Mouse (Mus musculus): ENCODE results near the gene Fbxl15. TPM values are rescaled to one million over a fixed set of nuclear protein-coding genes. Genes with fewer than 3 reads are reported as not detected.

The Fbxl15 gene
- polyA plus RNA-seq, 1 experiment from 2014 or later = 28.2 TPM

DNA sequence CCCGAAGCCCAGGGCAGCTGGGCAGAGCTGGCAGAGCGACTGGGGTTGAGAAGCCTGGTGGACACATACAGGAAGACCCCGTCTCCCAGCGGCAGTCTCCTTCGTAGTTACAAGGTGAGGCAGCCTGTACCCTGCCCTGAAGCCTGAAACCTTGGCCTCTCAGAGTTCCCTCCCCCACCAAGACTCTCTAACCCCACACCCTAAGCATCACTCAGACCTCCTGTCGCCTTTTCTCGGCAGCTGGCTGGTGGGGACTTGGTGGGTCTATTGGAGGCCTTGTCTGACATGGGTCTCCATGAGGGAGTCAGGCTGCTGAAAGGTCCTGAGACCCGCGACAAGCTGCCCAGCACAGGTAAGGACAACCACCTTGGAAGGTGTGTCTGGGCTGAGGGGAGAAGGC is 16.6 kb upstream of the Fbxl15 start:
- 89% methylated on average over 9 of the region's 9 CpGs for WGBS

DNA sequence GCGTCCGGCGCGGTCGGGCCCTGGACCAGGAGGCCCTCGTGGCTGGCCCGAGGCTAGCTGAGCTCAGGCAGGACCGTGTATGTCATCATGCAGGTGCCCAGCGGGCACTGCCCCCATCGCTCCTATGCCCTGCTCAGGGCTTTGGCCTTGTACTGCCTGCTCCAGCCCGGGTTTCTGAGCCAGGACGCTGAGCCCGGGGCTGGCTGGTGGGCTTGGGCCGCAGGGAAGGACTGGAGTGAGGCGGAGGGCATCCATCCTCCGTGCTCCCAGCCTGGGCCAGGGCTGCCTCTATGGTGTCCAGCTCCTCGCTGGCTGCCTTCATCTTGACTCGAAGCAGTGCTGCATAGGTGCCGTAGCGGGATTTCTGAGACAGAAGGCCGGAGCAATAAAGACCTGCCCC is 15.4 kb upstream of the Fbxl15 start:
- peaks cover 30% of the 10 kb centered on the region for H3K36me3 ChIP-seq
- H3K9me3 ChIP-seq = no peaks in the 10 kb centered on the region
- WGBS = 90% methylated on average over 21 of the region's 21 CpGs
- H3K4me1 ChIP-seq (replicated peaks) = peaks cover 41% of the 10 kb centered on the region
- no peak for DNase-seq (ENCODE audit: low spot score)
- H3K27me3 ChIP-seq (ENCODE audit: insufficient read depth, poor library complexity, severe bottlenecking) = peaks cover 97% of the 10 kb centered on the region
- no peak overlapping the region for H3K27ac ChIP-seq
- H3K4me3 ChIP-seq = no peak overlapping the region

More for the DNA sequence above, 16.6 kb upstream of the Fbxl15 start:
- peak; percentile 1 for DNase-seq (ENCODE audit: low spot score)
- no peak overlapping the region for H3K4me3 ChIP-seq
- H3K27me3 ChIP-seq (ENCODE audit: insufficient read depth, poor library complexity, severe bottlenecking) = peaks cover 97% of the 10 kb centered on the region
- peaks cover 33% of the 10 kb centered on the region for H3K4me1 ChIP-seq (replicated peaks)
- no peaks in the 10 kb centered on the region for H3K9me3 ChIP-seq
- peaks cover 30% of the 10 kb centered on the region for H3K36me3 ChIP-seq
- H3K27ac ChIP-seq = no peak overlapping the region

DNA sequence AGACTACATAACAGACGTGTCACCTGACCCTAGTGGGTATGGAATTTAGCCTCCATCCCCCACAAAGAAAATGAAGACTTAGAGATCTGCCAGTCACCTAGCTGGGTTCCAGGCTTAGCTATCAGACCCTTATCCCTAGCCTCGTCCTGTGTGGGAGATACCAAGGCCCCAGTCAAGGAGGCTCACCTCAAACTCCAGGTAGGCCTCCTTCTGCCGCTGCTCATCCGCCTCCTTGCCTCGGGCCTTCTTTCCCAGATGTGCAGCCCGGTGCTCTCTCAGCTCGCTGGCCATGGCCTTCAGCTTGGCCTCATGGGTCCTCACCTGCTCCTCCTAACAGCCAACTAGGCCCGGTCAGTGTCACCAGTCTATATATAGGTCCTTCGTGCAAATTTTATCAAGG is 14.9 kb upstream of the Fbxl15 start:
- Histone ChIP-seq H3K27ac (no peak overlapping the region), H3K27me3 (ENCODE audit: insufficient read depth, poor library complexity, severe bottlenecking) (peaks cover 97% of the 10 kb centered on the region), H3K4me3 (no peak overlapping the region), H3K4me1 (replicated peaks) (peaks cover 45% of the 10 kb centered on the region), H3K9me3 (no peaks in the 10 kb centered on the region), H3K36me3 (peaks cover 30% of the 10 kb centered on the region)
- DNase-seq (ENCODE audit: low spot score) = no peak
- 87% methylated on average over 9 of the region's 9 CpGs for WGBS

DNA sequence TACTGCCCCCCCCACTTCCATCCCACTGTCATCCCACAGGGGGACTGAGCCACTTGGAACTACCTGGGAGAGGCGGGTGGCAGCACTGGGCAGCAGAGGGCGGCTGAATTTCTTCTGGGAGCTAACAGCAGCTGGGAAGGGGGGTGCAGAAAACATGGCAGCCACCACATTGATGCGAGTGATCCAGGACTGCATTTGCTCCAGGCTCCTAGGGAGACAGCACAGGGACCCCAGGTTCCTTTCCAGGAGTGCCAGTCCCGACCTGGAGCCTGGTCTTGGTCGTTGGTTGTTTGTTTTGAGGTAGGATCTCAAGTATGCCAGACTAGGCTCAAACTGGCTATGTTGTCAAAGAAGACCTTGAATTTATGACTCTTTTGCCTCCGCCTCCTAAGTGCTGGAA is 14.4 kb upstream of the Fbxl15 start:
- H3K36me3 ChIP-seq = peaks cover 30% of the 10 kb centered on the region
- H3K4me3 ChIP-seq = no peak overlapping the region
- DNase-seq (ENCODE audit: low spot score) = no peak
- WGBS = 73% methylated on average over 6 of the region's 6 CpGs
- H3K4me1 ChIP-seq (replicated peaks) = peaks cover 44% of the 10 kb centered on the region
- no peak overlapping the region for H3K27ac ChIP-seq
- H3K9me3 ChIP-seq = no peaks in the 10 kb centered on the region
- H3K27me3 ChIP-seq (ENCODE audit: insufficient read depth, poor library complexity, severe bottlenecking) = peaks cover 97% of the 10 kb centered on the region

DNA sequence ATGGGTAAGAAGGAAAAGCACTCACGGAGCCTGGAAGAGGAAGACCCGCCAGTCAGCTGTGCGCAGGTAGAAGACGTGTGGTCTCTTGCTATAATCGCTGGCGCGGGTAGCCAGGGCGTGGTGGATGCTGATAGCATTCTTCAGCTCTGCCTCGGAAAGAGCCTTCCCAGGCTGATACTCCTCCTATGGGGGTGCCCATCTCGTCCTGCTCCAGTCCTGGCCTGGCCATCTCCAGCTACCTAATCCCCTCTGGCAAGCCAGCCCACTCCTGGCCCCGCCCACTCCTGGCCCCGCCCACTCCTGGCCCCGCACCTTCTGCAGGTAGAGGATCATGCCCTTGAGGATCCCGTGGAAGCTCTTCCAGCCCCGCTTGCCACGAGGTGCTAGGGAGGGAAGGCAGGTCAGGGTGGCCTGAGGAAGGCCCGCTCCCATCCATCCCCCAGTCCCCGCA is 13.8 kb upstream of the Fbxl15 start:
- WGBS = 13% methylated on average over 18 of the region's 18 CpGs
- Histone ChIP-seq H3K36me3 (peaks cover 30% of the 10 kb centered on the region), H3K9me3 (no peaks in the 10 kb centered on the region), H3K27me3 (ENCODE audit: insufficient read depth, poor library complexity, severe bottlenecking) (peaks cover 98% of the 10 kb centered on the region), H3K4me1 (replicated peaks) (peaks cover 44% of the 10 kb centered on the region), H3K27ac (no peak overlapping the region), H3K4me3 (no peak overlapping the region)
- DNase-seq (ENCODE audit: low spot score) = no peak

DNA sequence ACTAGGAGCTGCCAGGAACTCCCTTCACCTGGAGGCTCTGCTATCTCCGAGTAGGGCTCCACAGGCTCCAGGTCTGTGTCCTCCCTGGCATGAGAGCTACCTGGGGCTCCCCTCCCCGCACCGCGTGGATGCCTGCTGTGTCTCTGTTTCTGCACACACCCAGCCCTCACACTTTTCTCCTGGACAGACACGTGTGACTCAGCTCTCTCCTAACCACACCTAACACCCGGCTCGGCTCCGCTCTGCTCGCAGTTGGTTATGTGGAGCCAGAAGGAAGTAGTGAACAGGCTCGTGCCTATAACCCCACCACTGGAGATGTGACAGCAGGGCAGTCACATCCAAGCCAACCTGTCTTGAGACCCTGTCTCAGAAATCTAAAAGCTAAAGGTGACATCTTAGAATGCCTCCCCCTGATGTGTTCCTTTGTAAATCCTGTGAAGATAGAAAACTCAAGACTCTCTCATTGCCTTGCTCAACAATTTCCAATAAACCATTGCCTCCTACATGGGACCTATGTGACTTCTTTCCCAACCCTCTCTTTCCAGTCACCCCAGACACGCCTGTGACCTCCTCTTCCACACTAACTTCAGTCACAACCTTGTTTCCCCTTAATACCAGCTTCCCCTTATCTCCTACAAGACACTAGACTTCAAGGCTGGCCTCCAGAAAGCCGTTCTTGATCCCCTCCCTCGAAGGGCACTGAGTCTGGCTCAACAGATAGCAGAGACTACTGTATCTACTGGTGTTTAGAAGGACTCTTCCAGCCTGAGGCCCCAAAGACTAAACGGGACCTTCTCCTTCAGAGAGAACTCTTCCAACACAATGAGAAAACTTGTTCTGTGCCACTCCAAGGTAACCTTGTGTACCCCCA is 12.9 kb upstream of the Fbxl15 start:
- 46% methylated on average over 14 of the region's 14 CpGs for WGBS
- Histone ChIP-seq H3K36me3 (peaks cover 26% of the 10 kb centered on the region), H3K27me3 (ENCODE audit: insufficient read depth, poor library complexity, severe bottlenecking) (peaks cover 99% of the 10 kb centered on the region), H3K9me3 (no peaks in the 10 kb centered on the region), H3K27ac (no peak overlapping the region), H3K4me3 (no peak overlapping the region), H3K4me1 (replicated peaks) (peaks cover 47% of the 10 kb centered on the region)
- peak; percentile 5 for DNase-seq (ENCODE audit: low spot score)

DNA sequence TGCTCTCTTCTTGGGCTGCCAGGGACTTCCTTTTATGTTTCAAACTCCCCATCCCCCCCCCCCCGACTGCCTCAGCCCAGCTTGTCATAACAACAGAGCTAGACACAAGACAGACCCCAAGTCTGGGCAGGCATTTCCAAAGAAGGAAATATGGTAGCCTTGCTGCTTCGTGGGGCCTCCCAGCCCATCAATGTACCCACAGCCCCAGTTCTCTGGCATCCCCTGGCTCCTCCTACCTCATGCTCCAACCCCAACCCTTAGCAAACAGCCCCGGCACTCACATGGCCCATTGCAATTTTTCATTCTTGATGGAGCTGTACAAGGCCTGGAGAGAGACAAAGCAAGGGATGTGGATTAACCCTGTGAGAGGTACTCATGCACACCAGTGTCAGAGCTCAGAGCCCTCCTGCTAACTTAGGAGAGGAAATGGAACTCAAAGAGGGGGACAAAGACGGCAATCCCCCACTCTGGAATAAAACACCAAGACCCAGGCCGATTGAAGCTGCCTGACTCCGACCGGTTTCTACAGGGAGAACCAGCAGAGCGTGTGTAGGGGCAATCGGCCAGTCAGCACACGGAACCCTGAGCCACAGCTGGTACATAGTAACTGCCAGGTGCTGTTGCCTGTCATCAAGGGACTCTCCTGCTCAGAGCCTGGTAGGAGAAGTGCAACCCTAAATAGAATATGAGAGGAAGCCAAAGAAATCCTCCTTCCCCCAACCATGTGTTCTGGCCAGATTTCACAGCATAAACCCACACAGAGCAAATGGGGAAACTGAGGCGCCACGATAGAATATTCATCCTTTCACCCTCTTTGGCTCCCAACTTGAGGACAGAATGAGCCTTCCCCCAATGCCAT is 12.0 kb upstream of the Fbxl15 start:
- H3K27ac ChIP-seq = no peak overlapping the region
- no peaks in the 10 kb centered on the region for H3K9me3 ChIP-seq
- H3K4me1 ChIP-seq (replicated peaks) = peaks cover 55% of the 10 kb centered on the region
- H3K4me3 ChIP-seq = no peak overlapping the region
- H3K36me3 ChIP-seq = peaks cover 17% of the 10 kb centered on the region; the same call in 1 of the 2 replicates
- WGBS = 56% methylated on average over 12 of the region's 12 CpGs
- peak; percentile 2 for DNase-seq (ENCODE audit: low spot score)
- H3K27me3 ChIP-seq (ENCODE audit: insufficient read depth, poor library complexity, severe bottlenecking) = peaks cover 99% of the 10 kb centered on the region

DNA sequence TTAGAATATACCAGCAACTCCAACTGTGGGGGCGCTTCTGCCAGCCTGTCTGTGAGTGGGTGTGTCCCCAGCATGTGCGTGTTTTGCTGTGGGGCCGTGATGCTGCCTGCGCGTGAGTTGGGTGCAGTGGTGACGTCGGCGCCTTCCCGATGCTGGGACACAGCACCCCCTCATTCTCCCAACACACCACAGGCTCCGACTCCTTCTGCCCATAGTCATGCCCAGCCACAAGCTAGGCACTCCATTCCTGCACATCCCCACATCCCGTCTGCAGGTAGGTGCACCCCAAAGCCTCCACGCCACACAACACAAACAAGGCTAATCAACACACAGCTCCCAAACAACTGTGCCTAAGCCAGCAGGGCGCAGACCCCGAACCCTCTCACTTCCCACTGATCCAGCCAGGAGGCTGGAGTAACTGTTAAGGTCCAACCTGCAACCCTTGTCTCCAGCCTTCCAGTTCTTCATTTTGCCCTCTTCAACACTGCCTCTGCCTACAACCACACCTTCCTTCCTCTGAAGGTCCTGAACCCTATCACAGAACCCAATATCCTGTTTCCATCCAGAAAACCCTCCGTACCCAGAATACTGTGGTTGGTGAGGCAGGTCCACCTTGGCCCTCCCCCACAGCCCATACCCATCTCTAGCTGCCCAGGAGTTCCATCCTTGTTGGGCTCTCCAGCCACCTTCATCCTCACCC is 11.0 kb upstream of the Fbxl15 start:
- Histone ChIP-seq H3K27me3 (ENCODE audit: insufficient read depth, poor library complexity, severe bottlenecking) (peaks cover 98% of the 10 kb centered on the region), H3K36me3 (peaks cover 7% of the 10 kb centered on the region; the same call in 1 of the 2 replicates), H3K27ac (no peak overlapping the region), H3K9me3 (no peaks in the 10 kb centered on the region), H3K4me1 (replicated peaks) (peaks cover 65% of the 10 kb centered on the region), H3K4me3 (peak overlapping the region; percentile 51)
- WGBS = 37% methylated on average over 15 of the region's 15 CpGs
- DNase-seq (ENCODE audit: low spot score) = no peak

DNA sequence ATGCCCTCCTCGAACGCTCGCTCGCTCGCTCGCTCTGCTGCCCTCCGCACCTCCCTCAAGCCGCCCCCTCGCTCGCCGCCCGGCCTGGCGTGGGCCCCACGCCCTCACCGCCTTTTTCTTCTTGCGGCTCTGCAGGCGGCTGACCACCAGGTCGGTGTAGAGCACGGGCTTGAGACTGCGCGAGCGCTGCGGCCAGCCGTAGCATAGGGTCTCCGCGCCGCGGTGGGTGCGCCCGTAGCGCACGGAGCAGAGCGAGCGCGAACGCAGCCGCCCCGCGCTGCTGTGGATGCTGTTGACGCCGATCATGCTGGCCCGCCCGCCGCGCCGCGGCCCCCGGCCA is 10.5 kb upstream of the Fbxl15 start:
- H3K4me3 ChIP-seq = peak overlapping the region; percentile 51
- H3K36me3 ChIP-seq = peaks cover 3% of the 10 kb centered on the region; the same call in 1 of the 2 replicates
- WGBS = 1% methylated on average over 48 of the region's 48 CpGs
- peaks cover 71% of the 10 kb centered on the region for H3K4me1 ChIP-seq (replicated peaks)
- H3K9me3 ChIP-seq = no peaks in the 10 kb centered on the region
- no peak for DNase-seq (ENCODE audit: low spot score)
- peaks cover 99% of the 10 kb centered on the region for H3K27me3 ChIP-seq (ENCODE audit: insufficient read depth, poor library complexity, severe bottlenecking)
- H3K27ac ChIP-seq = peak overlapping the region; percentile 59

DNA sequence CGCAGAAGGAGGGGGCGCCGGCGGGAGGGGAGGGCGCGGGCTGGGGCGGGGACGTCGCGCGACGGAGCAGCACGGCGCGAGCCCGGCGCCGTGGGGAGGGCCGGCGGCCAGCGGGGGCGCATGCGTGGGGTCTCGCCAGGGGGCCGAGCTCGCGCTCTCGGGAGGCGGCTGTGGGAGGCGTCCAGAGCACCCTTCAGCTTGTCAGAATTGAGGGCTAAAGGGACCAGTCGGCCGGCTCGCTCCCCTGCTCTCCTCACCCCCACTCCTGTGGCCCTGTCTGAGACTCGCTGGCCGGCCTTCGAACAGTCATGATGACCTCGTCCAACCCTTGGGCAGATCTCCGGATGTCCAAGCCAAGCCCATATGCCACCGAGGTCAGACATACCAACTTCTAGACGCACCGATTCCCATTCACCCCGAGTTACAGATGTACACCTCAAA is 9.9 kb upstream of the Fbxl15 start:
- peaks cover 76% of the 10 kb centered on the region for H3K4me1 ChIP-seq (replicated peaks)
- no peaks in the 10 kb centered on the region for H3K9me3 ChIP-seq
- H3K36me3 ChIP-seq = no peaks in the 10 kb centered on the region
- 0 out of 2 replicates have a peak overlapping the region, but pooled peaks have one; percentile 59 for H3K27ac ChIP-seq
- 1% methylated on average over 42 of the region's 42 CpGs for WGBS
- DNase-seq (ENCODE audit: low spot score) = no peak
- H3K4me3 ChIP-seq = peak overlapping the region; percentile 51
- H3K27me3 ChIP-seq (ENCODE audit: insufficient read depth, poor library complexity, severe bottlenecking) = peaks cover 99% of the 10 kb centered on the region

DNA sequence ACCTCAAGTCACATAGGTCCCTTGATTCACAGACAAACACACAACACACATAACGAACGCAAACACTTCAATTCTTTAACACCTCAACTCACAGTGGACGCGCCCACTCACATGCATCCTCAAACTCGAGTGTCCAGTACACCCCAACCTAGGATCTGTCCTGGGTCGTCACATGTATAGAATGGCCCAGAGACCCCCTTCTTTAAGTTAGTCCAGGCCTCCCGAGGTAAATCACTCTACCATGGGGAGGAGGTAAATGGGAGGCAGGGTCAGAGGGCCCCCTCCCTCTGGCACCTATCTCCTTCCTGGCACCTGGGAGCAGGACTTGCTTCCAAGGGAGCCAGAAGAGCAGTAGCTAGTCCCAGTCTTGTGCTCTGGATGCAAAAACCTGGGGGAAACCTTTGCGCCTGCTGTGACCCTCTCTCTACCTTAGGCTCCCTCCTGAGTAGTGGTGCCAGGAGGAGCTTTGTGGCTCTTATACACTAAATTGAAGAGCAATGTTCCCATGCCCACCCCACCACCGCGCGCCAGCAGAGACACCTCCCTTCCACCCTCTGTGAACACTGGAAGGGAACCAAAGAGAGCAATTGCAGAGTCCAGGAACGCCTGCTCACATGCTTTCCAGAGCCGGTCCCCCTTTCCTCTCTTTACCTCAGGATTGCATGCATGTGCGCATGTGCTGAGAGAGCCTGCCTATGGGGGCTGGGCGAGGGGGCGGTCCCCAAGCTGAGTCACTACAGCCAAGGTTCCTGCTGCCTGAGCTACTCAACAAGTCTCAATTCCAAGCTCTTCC is 9.2 kb upstream of the Fbxl15 start:
- Histone ChIP-seq H3K27ac (no peak overlapping the region), H3K36me3 (no peaks in the 10 kb centered on the region), H3K27me3 (ENCODE audit: insufficient read depth, poor library complexity, severe bottlenecking) (peaks cover 99% of the 10 kb centered on the region), H3K9me3 (no peaks in the 10 kb centered on the region), H3K4me1 (replicated peaks) (peaks cover 78% of the 10 kb centered on the region), H3K4me3 (peak overlapping the region; percentile 32)
- peak; percentile 61 for DNase-seq (ENCODE audit: low spot score)
- 13% methylated on average over 16 of the region's 16 CpGs for WGBS

Data from hindbrain, embryonic 10.5 days (tissue).